Mouse (Mus musculus) spleen, adult 12 weeks (tissue): Measurements from ENCODE around the gene Cpt2.

Experiments
- DNase-seq: peaks from one replicate; pipeline ENCODE4 v3.0.0; 2022; ENCODE audit warnings: low spot score

Cpt2 gene

DNA sequence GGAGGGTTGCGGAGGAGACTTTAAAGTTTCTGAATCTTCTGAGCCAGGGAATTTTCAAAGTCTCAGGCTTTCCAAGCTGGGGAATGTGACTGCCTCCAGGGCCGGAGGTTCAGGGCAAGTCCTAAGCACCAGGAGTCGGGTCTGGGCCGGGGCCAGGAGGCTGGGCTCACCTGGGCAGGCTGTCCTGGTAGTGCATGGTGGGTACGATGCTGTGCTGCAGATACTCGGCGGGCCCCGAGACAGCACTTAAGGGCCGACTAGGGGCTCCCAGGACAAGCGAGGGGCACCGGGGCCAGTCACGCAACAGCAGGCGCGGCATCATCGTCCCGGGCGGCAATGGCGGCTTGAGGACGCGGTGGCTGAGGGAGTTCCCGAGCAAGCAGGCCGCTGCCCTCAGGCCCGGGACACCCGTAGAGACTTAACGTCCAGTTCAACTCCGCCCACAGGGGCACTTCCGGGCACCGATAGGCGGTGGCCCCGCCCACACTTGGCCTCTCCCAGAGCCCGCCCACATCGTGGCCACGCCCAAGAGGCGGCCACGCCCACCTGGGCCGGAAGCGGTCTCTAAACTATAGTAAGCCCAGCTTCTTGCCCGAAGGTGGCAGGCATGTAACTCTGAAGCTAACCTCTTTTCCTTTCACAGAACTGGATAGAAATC, at the start of gene Cpt2:
Cpt2 (minus strand) TSS at position 466 of the 658 bp plus-strand sequence.
- DNase-seq: peak; percentile 98

DNA sequence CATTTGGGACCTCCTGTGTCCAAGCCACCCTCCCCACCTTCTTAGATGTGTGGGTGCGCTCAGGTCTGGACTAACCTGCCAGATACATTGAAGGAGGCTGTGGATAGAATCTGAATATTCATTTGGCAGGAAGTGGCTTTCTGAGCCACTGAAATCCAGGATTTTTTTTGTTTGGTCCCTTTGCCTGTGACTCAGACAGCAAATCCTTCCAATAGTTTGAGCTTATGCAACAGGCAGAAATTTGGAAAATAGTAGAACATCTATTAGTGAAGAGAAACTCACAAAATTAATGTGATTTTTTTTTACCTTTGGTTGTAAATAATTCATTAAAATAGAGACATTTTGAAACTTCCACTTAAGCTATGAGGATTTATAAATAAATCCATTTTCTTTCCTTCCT, 47.8 kb upstream of the Cpt2 start:
- DNase-seq: no peak

DNA sequence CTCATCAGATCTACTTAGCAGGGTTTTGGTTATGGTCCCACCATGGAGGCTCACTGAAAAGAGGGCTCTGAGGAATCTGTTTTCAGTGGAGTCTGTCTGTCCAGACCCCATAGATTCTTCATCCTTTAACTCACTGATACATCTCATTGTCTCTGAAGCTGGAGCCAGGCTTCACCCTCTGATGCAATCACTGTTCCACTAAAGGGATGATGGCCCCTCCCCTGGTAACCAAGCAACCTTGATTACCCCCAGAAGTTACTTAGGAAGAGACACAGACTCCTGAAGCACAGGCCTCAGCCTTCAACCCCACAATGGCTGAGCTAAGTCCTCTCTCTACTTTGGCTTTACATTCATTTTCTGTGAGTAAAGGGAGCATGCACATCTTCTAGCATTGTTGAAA, 46.4 kb upstream of the Cpt2 start:
- DNase-seq: no peak

DNA sequence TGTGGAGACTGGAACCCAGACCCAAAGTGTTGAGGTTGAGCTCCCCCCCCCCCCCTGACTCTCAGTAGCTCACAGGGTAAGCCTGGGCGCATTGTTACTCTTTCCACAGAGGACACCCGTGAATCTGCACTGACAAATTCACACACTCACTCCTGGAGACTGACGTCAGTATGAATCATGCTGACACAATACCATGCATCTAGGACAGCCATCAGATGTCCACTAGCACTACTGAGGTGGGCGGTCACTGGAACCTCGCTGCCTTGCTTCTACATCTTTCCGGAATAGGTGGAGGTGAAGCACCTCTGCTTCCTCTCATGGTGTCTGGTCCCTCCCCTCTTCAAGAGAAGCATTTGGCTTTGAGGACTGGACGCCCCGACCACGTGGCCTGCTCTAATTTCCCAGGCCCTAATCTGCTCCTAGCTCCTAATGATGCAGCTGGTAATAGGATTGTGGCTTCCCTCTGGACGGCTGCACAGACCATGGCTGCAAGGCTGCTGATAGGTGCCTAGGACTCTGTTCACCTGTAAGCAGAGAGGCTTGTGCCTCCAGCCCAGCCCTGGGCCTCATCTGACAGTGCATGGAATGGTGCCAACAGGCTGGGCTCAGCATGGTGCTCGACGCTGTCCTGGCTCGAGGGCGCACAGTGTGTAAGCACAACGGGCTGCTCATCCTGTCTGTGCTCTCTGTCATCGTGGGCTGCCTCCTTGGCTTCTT, 44.7 kb upstream of the Cpt2 start, which contains the start of gene Slc1a7:
Slc1a7 (plus strand) TSS at position 367 of the 717 bp plus-strand sequence.
- DNase-seq: no peak

DNA sequence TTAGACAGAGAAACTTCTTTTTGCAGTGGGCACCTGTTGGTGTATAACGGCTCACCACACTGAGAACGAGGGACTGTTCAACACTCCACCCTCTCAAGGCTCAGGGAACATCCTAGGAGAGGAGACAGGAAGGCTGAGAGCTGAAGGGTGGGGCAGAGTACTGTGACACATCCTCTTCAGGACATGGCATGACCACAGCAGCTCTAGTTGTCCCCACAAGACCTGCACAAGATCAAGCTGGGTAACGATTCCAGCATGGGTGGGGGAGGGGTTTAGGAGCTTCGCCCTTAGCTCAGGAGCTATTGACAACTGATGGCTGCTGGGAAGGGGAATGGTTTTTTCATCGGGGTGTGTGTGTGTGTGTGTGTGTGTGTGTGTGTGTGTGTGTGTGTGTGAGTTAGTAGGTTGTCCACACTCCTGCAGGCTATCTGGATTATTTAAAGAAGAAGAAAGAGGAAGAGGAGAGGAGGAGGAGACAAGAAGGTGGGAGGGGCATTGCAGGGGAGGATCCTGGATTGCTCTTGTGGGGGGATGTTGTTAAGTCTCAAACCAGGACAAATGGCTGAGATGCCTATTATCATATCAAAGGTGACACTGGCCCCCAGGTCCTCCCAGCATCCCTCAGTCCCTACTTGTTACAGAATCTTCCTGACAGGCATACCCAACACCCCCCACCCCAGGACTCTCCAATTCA, 43.2 kb upstream of the Cpt2 start:
- no peak for DNase-seq

DNA sequence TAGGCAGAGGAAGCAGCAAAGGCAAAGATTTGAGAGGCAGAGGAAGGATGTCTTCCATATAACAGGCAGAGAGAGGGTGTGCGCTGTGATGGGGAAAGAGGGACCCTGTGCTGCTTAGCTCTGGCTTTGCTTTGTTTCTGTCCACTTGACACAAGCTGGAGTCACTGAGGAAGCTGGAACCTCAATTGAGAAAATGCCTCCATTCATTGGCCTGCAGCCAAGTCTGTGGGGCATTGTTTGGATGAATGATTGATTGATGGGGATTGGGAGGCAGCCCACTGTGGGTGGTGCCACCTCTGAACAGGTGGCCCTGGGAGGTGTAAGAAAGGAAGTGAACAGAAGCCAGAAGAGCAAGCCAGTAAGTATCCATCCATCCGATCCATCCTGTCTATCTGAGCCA, 39.4 kb upstream of the Cpt2 start:
- DNase-seq: no peak

DNA sequence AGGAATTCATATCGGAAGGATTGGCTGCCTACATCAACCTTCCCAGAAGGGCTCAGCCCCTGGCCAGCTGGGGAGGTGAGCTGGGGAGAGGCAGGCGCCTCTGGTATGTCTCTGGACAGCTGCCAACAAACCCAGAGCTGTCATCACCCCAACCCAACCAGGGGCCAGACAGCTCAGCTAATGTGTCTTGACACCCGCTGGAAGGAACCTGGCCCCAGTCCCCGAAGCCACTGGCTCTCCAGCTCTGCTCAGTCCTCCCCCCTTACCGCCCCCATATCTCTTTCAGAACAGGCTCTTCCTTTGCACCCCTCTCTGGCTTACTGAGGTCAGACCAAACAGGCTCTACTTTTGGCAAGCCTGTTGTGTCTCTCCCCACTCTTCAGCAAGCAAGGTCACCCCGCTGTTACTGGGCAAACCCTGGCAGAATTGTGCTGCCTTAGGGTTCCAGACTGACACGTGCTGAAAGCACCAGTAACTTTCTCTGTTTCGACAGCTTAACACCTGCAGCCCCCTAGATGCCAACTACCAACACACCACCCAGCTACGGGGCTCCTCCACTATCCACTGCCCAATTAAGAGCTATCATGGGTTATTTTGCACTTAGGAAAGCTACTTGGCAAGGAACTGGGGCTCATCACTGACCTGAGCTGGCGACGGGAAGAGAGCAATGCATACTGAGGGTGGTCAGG, 38.8 kb upstream of the Cpt2 start:
- no peak for DNase-seq

DNA sequence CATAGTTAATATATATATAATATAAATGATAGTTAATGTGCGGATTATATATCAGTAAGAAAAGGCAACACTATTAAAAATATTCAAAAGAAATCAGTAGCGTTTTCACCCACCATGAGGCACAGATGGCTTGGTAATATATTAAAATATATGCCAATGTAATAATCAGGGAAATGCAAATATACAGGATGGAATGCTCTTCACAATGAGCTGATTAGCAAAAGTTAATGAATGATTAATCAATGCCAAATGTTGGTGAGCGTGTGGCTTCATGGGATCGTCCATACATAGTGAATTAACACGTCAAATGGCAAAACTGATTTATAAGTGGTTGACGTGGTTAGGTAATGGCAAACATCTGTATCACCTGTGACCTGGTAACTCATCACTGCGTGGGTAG, 35.1 kb upstream of the Cpt2 start:
- no peak for DNase-seq

DNA sequence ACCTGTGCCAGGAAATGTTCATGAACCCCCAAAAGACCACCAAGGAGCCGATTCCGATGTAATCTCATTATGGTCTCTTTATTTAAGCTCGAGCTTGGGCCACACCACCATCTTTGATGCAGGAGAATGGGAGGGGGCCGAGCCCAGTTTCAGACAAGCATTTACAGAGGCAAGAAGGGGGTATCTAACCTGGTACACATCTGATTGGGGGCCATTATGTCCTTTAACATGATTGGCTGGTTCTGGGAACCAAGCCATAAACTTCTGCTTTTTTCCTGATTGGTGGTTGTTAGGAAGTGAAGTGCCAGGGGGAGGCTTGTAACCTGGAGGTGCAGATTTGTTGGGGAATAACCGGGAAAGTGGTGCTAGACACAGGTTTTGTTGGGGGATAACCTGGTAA, 32.3 kb upstream of the Cpt2 start:
- DNase-seq: no peak

DNA sequence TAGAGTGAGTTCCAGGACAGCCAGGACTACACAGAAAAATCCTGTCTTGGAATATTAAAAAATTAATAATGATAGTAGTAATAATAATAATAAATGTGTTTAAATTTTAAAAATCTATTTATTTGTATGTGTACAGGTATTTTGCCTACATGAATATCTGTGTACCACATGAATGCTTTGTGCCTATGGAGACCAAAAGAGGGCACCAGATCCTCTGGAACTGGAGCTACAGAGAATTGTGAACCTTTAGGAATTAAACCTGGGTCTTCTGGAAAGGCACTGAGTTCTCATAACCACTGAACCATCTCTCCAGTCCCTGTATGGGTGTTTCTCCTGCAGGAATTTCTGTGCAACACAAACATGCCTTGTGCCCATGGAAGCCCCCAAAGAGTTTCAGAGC, 29.4 kb upstream of the Cpt2 start:
- no peak for DNase-seq

DNA sequence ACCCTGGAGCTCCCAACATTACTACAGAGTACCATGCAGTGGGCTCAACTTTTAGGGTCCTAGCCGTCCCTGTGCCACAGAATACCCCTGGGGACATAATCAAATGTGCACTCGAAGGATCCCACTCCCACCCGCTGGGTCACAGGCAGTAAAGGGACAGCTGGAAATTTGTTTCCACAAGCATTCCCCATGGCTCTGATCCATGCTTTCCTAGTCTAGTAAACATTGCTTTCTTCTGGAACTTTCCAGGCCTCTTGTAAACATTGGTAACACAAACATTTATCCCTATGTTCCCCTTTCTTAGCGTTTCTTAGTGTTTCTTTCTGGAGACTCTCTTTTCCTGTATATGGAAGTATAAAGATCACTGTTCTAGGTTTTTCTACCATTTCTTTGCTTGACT, 26.5 kb upstream of the Cpt2 start:
- no peak for DNase-seq

DNA sequence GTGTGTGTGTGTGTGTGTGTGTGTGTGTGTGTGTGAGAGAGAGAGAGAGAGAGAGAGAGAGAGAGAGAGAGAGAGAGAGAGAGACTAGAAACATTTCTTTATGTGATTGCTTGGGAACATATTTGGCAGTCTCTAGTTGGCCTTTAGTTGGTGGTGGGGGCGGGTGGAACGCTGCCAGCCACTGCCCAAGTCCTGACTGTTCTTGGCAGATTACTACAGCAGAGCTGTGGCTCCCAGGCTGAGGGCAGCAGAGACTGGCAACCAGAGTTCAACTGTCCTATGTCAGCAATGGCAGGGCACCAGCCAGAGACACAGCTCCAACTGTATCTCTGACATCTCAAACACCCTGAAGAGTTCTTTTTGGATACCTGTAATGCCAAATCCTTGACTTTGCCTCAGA, 20.7 kb upstream of the Cpt2 start:
- no peak for DNase-seq

DNA sequence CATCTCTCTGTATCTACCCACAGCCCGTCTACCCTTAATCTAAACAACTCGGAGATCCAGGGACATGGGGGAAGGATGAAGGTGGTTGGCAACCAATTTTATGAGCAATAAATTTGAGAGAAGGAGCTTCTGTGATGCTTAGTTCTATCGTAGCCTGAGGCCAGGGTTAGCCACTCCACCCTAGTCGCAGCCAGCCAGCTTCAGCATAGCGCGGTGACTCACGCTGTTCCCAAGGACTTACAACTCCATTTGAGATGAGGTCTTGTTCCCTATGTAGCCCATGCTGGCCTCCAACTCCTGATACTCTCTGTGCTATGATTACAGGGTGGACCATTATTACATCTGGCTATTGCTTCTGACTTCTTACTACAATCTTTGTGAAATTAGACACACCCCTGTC, 19.3 kb upstream of the Cpt2 start:
- DNase-seq: no peak

DNA sequence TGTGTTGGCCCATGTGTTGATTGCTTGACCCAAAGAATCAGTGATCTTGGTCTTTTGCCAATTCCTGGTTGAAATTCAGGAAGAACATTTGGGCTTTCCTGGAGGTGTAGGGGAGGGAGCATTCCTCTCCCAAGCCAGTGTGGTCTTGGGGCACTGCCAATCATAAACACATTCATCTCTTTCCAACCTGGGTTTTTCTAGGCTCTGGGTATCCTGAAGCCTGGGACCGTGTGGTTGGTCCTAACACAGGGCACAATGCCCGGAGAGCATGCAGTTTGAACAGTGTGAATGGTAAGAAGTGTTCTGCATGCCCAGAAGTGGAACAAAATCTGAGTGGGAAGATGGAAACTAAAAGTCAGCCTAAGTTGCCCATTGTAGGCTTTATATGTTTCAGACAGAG, 14.7 kb upstream of the Cpt2 start:
- DNase-seq: no peak

DNA sequence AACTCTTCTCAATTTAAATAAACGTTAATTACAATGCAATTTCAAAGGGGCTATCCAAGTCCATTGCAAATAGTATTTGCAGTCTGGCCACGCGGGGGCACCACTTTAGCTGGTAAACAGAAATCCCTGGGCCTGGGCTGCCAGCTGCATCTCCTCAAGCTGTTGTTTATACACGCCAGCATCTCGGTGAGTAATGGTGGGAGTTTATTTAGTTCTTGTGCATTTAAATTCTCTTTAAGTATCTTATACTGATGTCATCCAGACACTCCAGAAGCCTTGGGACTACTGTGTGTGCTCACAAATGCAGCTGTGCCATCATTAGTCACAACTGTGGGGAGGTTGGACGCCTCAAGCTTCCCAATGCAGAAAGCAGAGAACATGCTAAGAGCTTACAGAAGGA, 13.9 kb upstream of the Cpt2 start:
- DNase-seq: no peak

DNA sequence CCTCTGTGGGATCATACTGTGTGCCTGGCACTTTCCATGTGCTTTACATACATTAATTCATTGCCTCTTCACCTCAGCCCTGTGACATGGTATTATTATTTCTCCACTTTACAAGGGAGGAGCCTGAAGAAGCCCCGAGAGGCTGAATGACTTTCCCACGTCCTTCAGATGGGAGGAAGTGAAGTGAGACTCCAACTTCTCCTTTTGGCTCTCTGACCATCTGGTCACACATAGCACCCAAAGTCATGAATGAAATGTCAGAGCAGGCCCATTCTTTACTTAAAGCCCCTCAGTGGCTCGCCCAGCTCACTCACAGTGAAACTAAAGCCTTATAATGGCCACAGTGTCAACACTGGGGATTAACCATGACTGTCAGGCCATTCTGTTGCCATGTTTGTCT, 11.8 kb upstream of the Cpt2 start:
- DNase-seq: no peak

DNA sequence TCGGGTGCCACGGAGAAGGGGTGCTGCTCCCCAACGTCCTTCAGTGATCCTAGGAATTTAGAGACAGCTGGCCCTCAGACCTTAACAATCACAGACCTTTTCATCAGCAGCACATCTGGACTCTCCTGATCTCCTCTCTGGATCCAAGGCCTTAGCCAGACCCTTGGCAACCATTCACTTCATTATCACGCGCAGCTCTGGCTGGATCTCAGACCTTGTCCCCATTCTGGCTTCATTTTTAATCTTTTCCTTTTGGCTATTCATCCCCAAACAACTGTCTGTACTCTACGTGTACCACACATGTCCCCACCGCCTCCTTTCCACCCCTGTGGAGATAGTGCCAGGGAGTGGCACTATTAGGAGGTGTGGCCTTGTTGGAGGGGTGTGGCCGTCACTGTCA, 9.8 kb upstream of the Cpt2 start:
- no peak for DNase-seq

DNA sequence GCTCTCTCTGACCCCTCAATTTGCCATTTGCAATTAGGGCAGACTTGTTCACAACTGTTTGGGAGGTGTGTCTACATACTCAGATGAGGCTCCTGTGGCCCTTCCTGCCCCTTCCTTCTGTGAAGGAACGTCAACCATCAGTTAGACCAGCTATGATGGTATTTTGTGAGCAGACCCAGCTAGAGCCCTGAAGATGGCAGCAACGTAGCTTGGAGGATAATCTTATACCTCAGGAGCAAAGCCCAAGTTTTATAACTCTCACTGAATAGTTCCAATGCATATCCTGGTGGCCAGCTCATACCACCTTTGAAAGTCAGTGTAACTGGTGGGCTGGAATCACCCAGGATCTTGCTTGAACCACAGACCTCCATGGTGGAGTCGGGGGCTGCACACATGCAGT, 8.0 kb upstream of the Cpt2 start:
- no peak for DNase-seq

DNA sequence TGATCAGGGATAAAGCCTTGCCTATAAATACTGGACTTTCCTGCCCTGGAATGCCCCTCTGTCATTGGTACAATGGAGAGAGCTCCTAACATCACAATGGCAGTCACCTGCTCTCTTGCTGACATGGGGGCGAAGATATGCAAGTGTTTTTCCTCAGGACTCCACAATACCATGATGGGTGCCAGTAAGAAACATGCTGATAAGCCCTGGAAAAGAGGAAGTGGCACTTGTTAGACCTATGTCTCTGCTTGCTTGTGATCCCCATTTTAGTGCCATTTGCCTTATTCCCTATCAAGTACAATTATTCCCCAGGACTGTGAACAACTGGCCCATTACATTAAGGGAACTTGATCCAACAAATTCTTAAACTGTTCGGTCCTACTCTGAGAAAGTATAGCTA, 5.3 kb upstream of the Cpt2 start:
- no peak for DNase-seq

DNA sequence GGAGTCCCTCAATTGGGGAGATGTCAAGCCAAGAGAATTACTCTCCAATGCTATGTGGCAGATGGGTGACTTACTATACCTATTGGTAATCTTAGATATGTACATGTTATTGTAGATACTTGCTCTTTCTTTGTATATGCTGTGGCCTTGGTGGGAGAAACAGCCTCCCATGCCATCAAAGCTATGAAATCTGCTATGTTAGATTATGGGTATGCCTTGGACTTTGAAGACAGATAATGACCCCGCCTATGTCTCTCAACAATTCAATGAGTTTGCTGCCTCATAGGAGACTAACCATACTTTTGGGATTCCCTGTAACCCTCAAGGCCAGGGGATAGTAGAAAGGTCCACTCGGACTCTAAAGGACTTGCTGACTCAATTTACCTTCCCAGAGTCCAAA, 4.9 kb upstream of the Cpt2 start:
- no peak for DNase-seq

DNA sequence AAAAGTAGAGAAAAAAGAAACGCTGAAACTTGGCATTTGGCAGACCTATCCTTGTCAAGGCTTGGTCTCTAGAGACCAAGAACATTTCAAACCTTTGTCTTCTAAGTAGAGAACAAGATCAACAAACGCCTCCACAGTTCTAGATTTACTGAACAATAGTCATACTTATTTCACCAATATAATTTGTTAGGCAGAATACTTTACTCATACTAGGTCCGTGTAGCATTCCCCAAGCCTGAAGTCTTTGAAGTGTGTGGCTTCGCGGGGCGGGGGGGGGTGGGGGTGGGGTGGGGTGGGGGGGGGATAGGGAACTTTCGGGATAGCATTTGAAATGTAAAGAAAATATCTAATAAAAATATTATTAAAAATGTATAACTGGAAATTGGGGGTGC, 389 bp upstream of the Cpt2 start:
- DNase-seq: no peak

DNA sequence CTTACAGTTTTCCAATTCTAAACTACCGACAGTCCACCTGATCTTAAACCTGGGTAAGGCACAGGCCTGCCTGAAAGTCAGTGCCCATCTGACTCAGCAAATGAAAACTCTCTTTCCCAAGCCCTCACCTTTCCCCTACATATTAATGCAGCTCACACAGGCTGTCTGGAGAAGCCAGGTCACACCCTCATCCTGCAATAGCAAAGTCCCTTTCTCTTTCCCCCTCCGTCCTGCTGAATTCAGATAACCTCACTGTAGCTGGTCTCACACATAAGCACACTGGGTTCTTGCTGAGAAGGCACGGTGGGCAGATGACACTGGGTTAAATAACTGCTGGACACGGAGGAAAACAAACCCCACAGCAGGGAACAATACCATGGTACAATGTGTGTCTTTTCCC, 1.5 kb downstream of the Cpt2 start:
- DNase-seq: no peak

DNA sequence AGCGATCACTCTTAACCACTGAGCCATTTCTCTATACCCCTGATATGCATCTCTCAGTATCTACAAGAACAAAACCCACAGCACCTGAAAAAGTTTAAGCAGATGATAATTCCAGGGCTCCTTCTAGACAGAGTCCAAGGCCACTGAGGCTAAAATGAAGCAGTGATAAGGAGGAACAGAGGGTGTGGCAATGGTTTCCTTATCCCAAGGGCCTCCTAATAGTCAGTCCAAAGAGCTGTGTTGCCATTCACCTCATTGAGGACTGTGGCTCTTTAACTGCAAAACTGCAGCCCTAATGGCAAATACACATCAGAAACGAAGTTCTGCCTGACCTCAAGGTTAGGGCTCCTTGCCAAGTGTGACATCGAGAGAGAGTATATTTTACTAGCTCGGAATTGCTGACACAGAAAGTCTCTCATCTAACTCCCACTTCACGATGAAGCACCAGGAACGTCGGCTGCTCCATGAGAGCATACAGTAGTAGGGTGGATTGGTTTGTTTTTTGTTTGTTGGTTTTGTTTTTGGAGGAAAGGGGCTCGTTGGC, 2.2 kb downstream of the Cpt2 start:
- no peak for DNase-seq
